Mouse (Mus musculus) megakaryocyte, embryonic 14.5 days (primary cell): Measurements from ENCODE around the gene Il1r1. TPM values are rescaled to one million over a fixed set of nuclear protein-coding genes. Genes with fewer than 3 reads are reported as not detected.
"Not testable (repeated sequence)": the region's sequence is repeated elsewhere in the genome, so short reads cannot be mapped to it uniquely, and the experiment has no call there.

ENCODE experiments used
- H3K27me3 ChIP-seq: replicated peaks from 2 replicates; pipeline ENCODE3; 2012; ENCODE audit warnings: inconsistent platforms
- H3K36me3 ChIP-seq: replicated peaks from 2 replicates; pipeline ENCODE3; 2012; ENCODE audit warnings: low read length, inconsistent platforms, mixed read lengths
- H3K4me1 ChIP-seq: 2 replicates; pipeline ENCODE4 v1.6.1; 2012; ENCODE audit warnings: inconsistent platforms
- H3K4me3 ChIP-seq: replicated peaks from 2 replicates; pipeline ENCODE3; 2012; ENCODE audit warnings: moderate library complexity, mild to moderate bottlenecking, inconsistent platforms
- H3K9me3 ChIP-seq: 2 replicates; pipeline ENCODE4 v1.6.1; 2012; ENCODE audit warnings: inconsistent platforms
- FLI1 ChIP-seq: IDR thresholded peaks from 2 replicates; pipeline ENCODE4 v1.6.1; 2012; ENCODE audit warnings: low read length, inconsistent platforms, mixed read lengths
- GATA1 ChIP-seq: IDR thresholded peaks from 3 replicates; pipeline ENCODE4 v1.6.1; 2012; ENCODE audit warnings: mixed read lengths, low read length, inconsistent platforms, borderline replicate concordance
- polyA plus RNA-seq: library from polyadenylated mRNA; stranded (reverse); fragments of >175 nt; gene quantifications from 2 replicates; pipeline ENCODE4 v1.2.3, GENCODE M21; 2012; ENCODE audit warnings: low replicate concordance; ENCODE audit not compliant: insufficient read depth

Gene Il1r1
- polyA plus RNA-seq, 1 experiment, result 0.07 TPM

DNA sequence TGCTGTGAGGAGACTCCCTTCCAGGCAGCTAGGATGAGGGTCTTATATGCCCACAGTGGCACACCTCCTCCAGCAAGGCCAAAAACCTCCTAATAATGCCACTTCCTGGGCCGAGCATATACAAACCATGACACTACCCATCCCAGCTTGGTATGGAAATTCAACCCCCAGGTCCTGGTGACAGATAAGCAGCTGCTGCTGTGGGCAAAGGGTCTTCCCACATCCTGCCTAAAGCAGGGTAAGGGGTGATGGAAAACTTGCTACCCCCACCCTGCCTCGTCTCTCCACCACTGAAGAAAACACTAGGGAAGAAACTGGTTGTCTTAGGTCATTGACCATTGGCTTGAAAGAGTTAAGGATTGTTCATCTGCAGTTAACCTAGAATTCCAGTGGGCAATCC, 53.8 kb downstream of the Il1r1 start:
- Histone ChIP-seq H3K36me3 (no peaks in the 10 kb centered on the region), H3K4me3 (no peak overlapping the region), H3K4me1 (peaks cover 7% of the 10 kb centered on the region), H3K9me3 (no peaks in the 10 kb centered on the region), H3K27me3 (peaks cover 17% of the 10 kb centered on the region)
- TF ChIP-seq GATA1, result no peak
- TF ChIP-seq FLI1, result no peak

DNA sequence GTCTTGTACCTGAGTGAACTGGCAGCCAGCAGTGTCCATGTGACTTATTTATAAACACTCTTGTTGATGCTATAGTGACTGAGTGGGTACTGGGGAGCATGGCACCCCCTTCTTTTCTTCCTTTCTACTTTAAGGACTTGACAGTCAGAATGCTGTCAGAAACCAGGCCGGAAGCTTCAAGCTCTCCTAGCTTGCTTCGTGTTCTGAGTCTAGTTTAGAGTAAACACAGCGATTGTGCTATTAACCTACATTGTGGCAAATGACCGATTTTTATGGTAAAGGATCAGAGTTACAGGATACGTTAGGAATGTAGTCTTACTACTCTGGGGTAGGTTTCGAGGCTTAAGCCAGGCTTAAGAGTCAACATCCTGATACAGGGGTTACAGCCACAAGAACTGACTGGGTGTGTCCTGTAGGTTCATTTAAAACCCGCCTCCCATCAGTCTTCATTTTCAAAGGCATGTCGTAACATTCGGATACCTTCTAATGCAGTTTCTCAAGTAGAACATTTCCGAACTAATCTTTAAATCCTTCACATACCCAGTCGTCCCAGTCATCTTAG, 54.4 kb downstream of the Il1r1 start:
- H3K9me3 ChIP-seq, result no peaks in the 10 kb centered on the region
- no peaks in the 10 kb centered on the region for H3K36me3 ChIP-seq
- H3K27me3 ChIP-seq, result peaks cover 12% of the 10 kb centered on the region
- TF ChIP-seq GATA1 (no peak), FLI1 (no peak)
- H3K4me1 ChIP-seq, result peaks cover 7% of the 10 kb centered on the region
- H3K4me3 ChIP-seq, result no peak overlapping the region

DNA sequence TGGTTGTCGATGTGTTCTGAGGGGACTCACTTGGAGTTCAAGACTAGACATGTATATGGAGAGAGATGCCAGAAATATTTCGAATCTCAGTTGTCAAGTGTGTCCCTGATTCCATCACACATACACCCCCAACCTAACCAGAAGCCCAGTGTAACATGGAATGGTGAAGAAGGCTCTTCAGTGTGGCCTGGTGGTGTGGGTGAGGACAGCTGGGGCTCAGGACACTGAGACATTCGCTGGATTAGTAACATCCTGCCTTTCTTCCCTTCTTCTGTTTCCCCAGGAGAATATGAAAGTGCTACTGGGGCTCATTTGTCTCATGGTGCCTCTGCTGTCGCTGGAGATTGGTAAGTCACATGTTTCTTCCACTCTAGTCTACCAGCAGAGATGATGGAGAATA, 57.1 kb downstream of the Il1r1 start:
- Histone ChIP-seq H3K9me3 (no peaks in the 10 kb centered on the region), H3K4me3 (peak overlapping the region; percentile 14), H3K4me1 (peaks cover 7% of the 10 kb centered on the region), H3K36me3 (no peaks in the 10 kb centered on the region), H3K27me3 (peaks cover 5% of the 10 kb centered on the region)
- TF ChIP-seq GATA1 (no peak), FLI1 (no peak)

DNA sequence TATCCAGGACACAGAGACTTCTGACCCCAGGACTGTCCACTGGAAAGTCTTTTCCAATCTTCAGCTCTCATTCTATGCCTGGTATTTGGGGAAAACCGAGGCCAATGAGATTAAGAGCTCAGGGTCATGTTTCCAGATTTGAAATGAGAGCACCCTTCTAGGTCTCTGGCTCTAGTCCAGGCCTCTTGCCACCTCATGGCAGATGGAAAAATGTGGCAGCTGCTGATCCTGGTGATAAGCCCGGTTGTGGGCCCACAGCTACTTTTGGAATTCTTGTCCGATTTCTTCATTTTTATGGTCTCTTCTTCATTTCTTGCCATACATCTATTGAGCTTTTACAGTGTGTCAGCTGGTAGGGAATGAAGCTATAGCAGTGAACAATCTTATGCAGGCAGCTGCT, 57.5 kb downstream of the Il1r1 start:
- Histone ChIP-seq H3K9me3 (no peaks in the 10 kb centered on the region), H3K4me3 (no peak overlapping the region), H3K27me3 (peaks cover 5% of the 10 kb centered on the region), H3K36me3 (no peaks in the 10 kb centered on the region), H3K4me1 (peaks cover 7% of the 10 kb centered on the region)
- TF ChIP-seq GATA1 (no peak), FLI1 (no peak)

DNA sequence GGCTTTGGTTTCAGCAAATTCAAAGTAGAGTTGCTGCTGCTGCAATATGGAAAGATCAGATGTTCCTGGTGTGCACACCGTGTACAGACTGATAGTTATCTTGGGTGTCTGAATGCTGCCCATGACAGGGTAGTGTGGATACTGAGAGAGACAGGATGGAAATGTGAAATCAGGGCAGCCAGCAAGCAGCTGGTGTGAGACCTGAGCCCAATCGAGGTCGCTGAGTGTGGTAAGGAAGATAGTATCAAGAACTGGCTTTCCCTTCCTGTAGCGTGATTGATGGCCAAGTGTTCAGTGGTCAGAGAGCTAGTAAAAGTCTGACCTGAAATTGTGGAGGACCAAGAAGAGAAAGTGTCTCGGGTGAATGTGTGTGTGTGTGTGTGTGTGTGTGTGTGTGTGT, 59.1 kb downstream of the Il1r1 start:
- no peaks in the 10 kb centered on the region; the same call in 1 of the 2 replicates for H3K4me1 ChIP-seq
- peaks cover 7% of the 10 kb centered on the region for H3K27me3 ChIP-seq
- H3K4me3 ChIP-seq, result no peak overlapping the region
- H3K36me3 ChIP-seq, result no peaks in the 10 kb centered on the region
- TF ChIP-seq GATA1 (no peak), FLI1 (no peak)
- H3K9me3 ChIP-seq, result no peaks in the 10 kb centered on the region

DNA sequence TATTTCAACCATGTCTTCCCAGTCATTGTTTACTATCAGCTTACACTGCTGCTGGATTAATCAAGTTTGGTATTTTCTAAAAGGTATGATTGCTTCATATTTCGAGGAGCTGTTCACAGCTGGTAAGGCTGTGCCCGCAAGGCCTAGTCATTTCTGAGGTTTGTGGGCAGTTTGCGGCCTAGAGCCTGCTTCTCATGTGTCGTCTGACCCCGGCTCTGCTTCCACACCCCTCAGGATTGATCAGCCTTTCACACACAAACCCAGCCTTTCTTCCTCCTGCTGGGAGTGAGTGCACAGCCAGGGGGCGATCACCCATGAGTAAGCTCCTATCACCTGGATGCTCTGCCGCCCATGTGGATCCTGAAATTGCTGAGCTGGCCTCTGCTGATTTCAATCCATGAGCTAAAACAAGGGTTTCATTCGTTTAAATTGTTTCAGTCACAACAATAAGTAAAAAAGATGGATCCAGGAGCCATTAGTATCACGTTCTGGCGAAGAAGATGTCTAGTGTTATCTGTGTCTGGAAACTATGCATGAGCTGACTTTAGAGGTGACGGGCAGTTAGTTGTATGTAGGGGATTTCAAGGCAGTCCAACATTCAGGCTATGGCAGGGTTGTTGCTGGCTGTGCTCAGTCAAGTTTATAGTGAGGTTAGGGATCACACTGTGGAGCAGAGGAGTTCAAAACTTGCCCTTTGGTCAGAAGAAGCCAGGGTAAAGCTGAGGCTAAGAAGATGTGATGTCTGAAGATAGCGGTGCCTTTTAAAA, 65.8 kb downstream of the Il1r1 start:
- no peaks in the 10 kb centered on the region for H3K36me3 ChIP-seq
- no peaks in the 10 kb centered on the region for H3K4me1 ChIP-seq
- TF ChIP-seq GATA1 (no peak), FLI1 (no peak)
- H3K4me3 ChIP-seq, result no peak overlapping the region
- no peaks in the 10 kb centered on the region for H3K9me3 ChIP-seq
- H3K27me3 ChIP-seq, result peaks cover 2% of the 10 kb centered on the region

DNA sequence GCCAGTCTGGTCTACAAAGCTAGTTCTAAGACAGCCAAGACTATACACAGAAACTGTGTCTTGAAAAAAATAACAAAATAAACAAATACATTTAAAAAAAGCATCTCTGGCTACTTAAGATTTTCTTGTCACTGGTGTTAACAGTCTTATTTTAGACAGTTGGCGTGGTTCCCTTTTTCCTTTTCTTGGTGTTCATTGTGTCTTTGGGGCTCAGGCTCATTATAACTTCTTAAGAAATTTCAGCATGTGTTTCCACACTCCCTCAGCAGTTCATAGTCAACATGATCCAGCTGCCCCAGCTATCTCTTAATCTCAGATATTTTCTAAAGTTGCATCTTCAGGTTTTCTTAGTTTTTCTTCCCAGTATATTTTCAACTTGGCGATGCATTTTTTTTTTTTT, 67.4 kb downstream of the Il1r1 start:
- Histone ChIP-seq H3K9me3 (no peaks in the 10 kb centered on the region), H3K27me3 (peaks cover 2% of the 10 kb centered on the region), H3K4me1 (no peaks in the 10 kb centered on the region), H3K4me3 (no peak overlapping the region), H3K36me3 (no peaks in the 10 kb centered on the region)
- no peak for TF ChIP-seq GATA1
- no peak for TF ChIP-seq FLI1

DNA sequence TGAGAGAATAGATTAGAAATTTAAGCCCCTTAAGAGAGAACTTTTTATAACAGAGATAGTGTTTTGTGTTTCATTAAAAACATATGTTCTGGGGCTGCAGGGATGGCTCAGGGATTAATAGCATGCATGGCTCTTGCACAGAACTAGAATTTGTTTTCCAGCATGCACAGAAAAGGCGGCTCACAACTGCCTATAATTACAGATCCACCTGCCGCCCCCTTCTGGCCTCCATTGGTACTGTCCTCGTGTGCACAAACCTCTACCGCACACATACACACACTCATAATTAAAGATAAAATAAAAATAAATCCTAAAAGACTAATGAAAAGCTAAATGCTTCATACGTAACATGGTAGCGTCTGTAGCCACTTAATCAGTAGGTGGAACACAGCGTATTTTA, 69.0 kb downstream of the Il1r1 start:
- H3K36me3 ChIP-seq, result no peaks in the 10 kb centered on the region
- H3K4me1 ChIP-seq, result no peaks in the 10 kb centered on the region
- TF ChIP-seq GATA1 (no peak), FLI1 (no peak)
- H3K4me3 ChIP-seq, result no peak overlapping the region
- H3K27me3 ChIP-seq, result no peaks in the 10 kb centered on the region
- no peaks in the 10 kb centered on the region for H3K9me3 ChIP-seq

DNA sequence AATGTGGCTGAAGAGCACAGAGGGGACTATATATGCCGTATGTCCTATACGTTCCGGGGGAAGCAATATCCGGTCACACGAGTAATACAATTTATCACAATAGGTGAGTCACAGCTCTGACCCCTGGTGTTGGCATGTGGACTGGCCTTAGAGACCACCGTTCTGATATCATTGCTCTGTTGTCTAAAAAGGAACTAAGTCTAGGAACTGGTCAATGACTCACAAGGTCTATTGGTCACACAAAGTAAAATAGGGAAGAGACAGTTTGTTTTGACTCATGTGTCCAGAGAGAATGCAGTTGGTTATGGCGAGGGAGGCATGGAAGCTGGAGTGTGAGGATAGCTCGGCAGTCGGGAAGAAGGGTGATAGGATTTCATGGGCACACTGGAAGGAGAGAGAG, 69.9 kb downstream of the Il1r1 start:
- Histone ChIP-seq H3K4me3 (no peak overlapping the region), H3K4me1 (no peaks in the 10 kb centered on the region), H3K9me3 (no peaks in the 10 kb centered on the region), H3K27me3 (no peaks in the 10 kb centered on the region), H3K36me3 (no peaks in the 10 kb centered on the region)
- TF ChIP-seq GATA1 (no peak), FLI1 (no peak)

DNA sequence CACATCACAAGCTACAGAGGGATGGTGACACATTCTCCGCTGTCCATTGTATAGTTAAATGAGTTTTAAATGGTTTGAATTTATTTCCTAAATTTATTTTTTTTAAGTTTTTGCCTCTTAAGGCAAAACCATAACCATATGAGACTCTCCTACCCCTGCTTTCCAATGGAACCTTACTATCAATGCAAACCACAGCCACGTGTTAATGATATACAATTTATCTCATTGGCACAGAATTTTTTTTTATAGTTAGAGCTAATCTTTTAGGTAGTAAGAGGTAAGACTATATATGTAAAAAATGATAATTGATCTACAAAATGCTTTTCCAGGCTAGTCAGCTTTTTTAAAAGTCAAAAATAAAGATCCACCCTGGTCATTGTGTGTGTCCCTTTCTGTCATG, 73.2 kb downstream of the Il1r1 start:
- no peak for TF ChIP-seq GATA1
- TF ChIP-seq FLI1, result no peak

DNA sequence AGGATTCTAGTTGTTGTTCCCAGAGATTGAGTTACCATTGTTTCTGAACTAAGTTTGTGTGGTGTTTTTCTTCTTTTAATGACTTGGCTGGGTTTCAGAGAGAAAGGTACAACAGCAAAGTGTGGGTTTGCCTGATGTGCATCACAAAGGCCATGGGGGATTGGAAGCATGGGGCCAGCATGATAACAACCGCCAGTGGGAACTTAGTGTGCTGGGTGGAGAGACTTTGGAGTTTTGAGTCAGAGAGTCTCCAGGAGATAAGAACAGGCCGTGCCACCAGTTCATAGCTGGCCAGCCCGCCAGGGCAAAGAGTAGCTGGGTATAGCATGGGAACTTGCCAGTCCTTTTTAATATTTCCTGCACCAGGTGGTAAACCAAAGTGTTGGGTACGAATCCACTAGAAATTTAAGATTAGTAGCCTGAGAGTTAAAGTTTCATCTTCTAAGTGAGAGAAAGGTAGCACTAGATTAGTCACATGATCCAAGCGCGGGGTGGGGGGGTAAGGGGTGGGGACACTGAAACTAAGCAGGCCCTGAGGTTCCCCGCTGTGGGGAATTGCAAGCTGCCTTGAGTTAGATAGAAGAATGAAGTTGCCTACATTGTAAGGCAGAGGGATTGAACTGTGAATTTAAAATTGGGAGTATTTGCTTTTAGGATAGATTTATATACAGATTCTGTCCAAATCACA, 78.4 kb downstream of the Il1r1 start:
- Histone ChIP-seq H3K27me3 (no peaks in the 10 kb centered on the region), H3K4me1 (no peaks in the 10 kb centered on the region), H3K4me3 (no peak overlapping the region), H3K9me3 (no peaks in the 10 kb centered on the region), H3K36me3 (no peaks in the 10 kb centered on the region)
- no peak for TF ChIP-seq FLI1
- no peak for TF ChIP-seq GATA1

More for the DNA sequence above, 73.2 kb downstream of the Il1r1 start:
- Histone ChIP-seq H3K4me3 (no peak overlapping the region), H3K27me3 (no peaks in the 10 kb centered on the region), H3K36me3 (no peaks in the 10 kb centered on the region), H3K4me1 (no peaks in the 10 kb centered on the region), H3K9me3 (no peaks in the 10 kb centered on the region)

DNA sequence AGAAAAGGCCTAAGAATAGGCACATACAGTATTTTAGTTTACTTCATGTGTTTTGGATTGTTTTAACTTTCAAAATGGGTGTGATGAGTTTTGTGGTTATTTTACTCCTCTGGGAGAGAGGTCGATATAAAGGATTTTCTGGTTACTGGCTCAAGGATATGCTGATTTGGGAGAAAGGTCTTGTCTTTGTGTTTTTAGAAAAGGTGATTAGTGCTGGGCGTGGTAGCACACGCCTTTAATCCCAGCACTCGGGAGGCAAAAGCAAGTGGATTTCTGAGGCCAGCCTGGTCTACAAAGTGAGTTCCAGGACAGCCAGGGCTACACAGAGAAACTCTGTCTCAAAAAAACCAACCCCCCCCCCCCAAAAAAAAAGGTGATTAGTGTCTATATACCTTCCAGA, 79.4 kb downstream of the Il1r1 start:
- not testable (repeated sequence) for H3K4me1 ChIP-seq, H3K36me3 ChIP-seq, H3K9me3 ChIP-seq, H3K4me3 ChIP-seq, H3K27me3 ChIP-seq
